Mouse (Mus musculus): ENCODE data around the gene Slc51b.

DNA sequence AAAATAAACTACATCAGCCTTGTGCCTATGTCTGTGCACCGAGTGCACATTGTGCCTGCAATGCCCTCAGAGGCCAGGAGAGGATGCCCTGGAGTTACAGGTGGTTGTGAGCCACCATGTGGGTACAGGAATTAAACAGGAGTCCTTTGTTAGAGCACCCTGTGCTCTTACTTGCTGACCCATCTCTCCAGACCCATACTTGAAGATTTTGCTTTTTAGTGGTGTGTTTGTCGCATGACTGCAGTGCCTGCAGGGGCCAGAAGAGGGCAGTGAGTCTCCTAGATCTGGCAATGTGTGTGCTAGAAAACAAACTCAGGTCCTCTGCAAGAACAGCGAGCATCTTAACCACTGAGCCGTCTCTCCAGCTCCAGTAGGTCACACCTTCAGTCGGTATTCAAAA is 11.4 kb upstream of the Slc51b start:
- TF ChIP-seq POLR2A (IDR thresholded peaks at IDR 0.05; ENCODE audit: low read depth, low read length), result no peak
- peak; percentile 20; the same call in 1 of the 2 replicates for TF ChIP-seq CTCF (IDR thresholded peaks at IDR 0.05; ENCODE audit: extremely low read depth, insufficient read depth, insufficient read length, insufficient replicate concordance)

Data from spleen, adult 2 months (tissue).